Mouse (Mus musculus) neural tube, embryonic 14.5 days (tissue): Measurements from ENCODE around the gene Sart1. TPM values are rescaled to one million over a fixed set of nuclear protein-coding genes. Genes with fewer than 3 reads are reported as not detected.

Experiments
- ATAC-seq: fragments of 200-750 bp; cut with Nextera tagmentation; 2 replicates; pipeline ENCODE4 v1.8.0; 2017; ENCODE audit warnings: low read depth, mild to moderate bottlenecking, moderate TSS enrichment, moderate library complexity
- H3K27ac ChIP-seq: fragments of 300-500 bp; sonication (generic); 2 replicates; pipeline ENCODE4 v1.5.1; 2014; ENCODE audit warnings: low read depth, mild to moderate bottlenecking, control low read depth, low read length, moderate library complexity, mixed read lengths
- H3K27me3 ChIP-seq: fragments of 300-500 bp; sonication (generic); 2 replicates; pipeline ENCODE4 v1.6.1; 2014; ENCODE audit warnings: low read length; ENCODE audit not compliant: control insufficient read depth, insufficient read depth
- H3K36me3 ChIP-seq: fragments of 300-500 bp; sonication (generic); 2 replicates; pipeline ENCODE4 v1.6.1; 2014; ENCODE audit warnings: low read length, mixed read lengths; ENCODE audit not compliant: control insufficient read depth, insufficient read depth
- H3K4me1 ChIP-seq: fragments of 300-500 bp; sonication (generic); 2 replicates; pipeline ENCODE4 v1.6.1; 2014; ENCODE audit warnings: low read length; ENCODE audit not compliant: control insufficient read depth, insufficient read depth
- H3K4me2 ChIP-seq: fragments of 300-500 bp; sonication (generic); 2 replicates; pipeline ENCODE4 v1.6.1; 2014; ENCODE audit warnings: mild to moderate bottlenecking, low read depth, low read length, control low read depth
- H3K4me3 ChIP-seq: fragments of 300-500 bp; sonication (generic); 2 replicates; pipeline ENCODE4 v1.5.1; 2014; ENCODE audit warnings: low read depth, low read length, control low read depth, mixed read lengths
- H3K9ac ChIP-seq: fragments of 300-500 bp; sonication (generic); replicated peaks from 2 replicates; pipeline ENCODE4 v1.6.1; 2014; ENCODE audit warnings: low read depth, mild to moderate bottlenecking, control low read depth, low read length, mixed read lengths
- H3K9me3 ChIP-seq: fragments of 300-500 bp; sonication (generic); 2 replicates; pipeline ENCODE4 v1.6.1; 2016; ENCODE audit warnings: low read length; ENCODE audit not compliant: control insufficient read depth
- whole genome bisulfite sequencing: fragments of 180-500 bp; shearing (Covaris S2); extraction: QIAGEN DNeasy Blood & Tissue Kit; methylation state at CpG from one replicate; pipeline ENCODE4 v1.1.7; 2014; 5-methylcytosine and 5-hydroxymethylcytosine counted together
- polyA plus RNA-seq: library from polyadenylated mRNA; unstranded; fragments of >200 nt; fragmentation: Nextera tagmentation; extraction: Ambion mirVana; gene quantifications from 2 replicates; pipeline ENCODE4 v1.2.1, GENCODE M21; 2014

Sart1 gene
- polyA plus RNA-seq, 1 experiment from 2014 or later: 55.6 TPM

DNA sequence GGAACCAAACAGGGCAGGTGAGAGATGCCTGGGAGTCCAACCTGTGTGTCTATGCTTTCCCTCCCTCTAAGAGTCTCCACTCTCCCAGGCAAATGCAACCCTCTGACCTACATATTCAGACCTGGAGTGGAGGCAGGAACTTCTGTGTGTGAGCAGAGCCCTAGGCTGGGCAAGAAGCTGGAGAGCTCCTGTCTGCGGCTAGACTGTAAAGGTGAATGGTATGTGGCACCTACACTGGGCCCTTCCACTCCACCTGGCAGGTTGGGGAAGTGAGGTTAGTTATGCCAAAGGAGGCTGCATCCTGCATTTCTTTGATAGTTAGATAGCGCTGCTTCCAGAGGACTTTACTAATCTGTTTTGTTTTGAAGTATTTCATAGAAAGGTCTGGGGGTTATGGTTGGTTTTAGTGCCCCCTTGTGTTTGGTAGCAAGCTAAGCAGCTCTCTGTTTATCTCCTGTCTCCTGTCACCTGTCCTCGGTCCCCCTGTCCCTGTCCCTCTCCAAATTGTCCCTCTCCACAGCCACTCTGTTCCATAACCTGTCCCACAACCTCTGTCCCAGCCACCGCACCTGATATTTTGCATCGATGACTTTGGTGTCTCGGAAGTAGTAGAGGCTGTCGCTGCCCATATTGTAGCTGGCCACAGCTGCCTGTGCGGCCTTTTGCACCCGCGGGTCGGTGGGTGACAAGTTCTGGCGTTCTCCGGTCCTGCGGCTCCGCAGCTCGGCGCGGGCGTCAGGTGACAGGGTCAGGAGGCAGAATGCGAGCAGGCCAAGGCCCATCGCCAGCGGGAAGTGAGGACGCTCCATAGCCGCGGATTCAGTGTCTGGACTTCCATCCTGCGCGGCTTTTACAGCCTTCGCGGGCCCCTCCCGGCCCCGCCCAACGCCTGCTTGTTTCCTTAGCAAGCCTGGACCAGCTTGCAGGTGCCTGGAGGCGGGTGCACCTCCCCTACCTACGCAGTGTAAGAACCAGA is 39.7 kb downstream of the Sart1 start:
- H3K36me3 ChIP-seq: no peaks in the 10 kb centered on the region
- H3K4me1 ChIP-seq: no peaks in the 10 kb centered on the region
- H3K9me3 ChIP-seq: no peaks in the 10 kb centered on the region
- H3K4me2 ChIP-seq: peak overlapping the region; percentile 64
- ATAC-seq: 0 out of 2 replicates have a peak, but pooled peaks have one; percentile 49
- WGBS: 7% methylated on average over 34 of the region's 34 CpGs
- H3K27ac ChIP-seq: no peak overlapping the region
- H3K4me3 ChIP-seq: peak overlapping the region; percentile 32
- peak overlapping the region; percentile 53 for H3K9ac ChIP-seq
- H3K27me3 ChIP-seq: no peaks in the 10 kb centered on the region

- WGBS: 86% methylated on average over 6 of the region's 6 CpGs
- Histone ChIP-seq H3K4me1 (no peaks in the 10 kb centered on the region), H3K9me3 (no peaks in the 10 kb centered on the region)
These were observed 40.4 kb downstream of the Sart1 start for GRCm38 (mm10) chr19:5348064-5348463.

DNA sequence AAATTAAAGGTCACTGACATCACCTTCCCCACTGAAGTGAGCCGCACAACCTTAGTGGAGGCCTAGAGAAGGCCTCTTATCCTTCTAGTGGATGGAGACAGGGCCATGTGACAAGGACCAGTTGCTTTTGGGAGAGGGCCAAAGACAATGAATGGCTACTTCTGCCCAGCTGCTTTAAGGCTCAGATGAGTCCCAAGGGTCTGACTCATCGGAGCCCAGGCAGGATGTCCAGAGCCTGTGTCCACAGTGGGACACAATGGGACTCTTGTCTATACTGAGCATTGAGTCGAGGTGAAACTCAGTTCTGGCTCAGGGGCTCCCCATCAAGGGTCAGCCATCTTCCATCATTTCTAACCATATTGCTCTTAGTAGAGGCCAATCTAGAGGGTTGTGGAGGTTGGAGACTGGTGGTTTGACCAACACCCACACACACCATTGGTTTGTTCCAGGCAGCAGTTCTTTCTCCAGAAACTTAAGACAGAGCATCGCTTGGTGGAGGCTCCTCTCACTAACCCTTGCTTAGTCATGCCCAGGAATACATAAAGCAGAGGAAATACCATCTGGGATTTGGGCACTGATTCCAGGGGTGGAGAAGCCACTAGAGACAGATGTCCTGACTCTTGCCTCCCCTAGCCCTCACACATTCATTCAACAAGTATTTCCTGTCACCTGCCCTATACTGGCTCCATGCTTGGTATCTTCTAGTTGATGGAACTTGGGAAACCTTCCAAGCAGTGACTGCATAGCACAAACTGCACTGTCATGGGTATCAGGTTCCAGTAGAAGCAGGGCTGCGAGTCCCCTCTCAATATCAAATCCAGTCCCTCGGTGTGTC is 43.0 kb downstream of the Sart1 start:
- no peaks in the 10 kb centered on the region for H3K9me3 ChIP-seq
- H3K9ac ChIP-seq: no peak overlapping the region
- no peak overlapping the region for H3K4me3 ChIP-seq
- H3K27me3 ChIP-seq: no peaks in the 10 kb centered on the region
- no peaks in the 10 kb centered on the region for H3K4me1 ChIP-seq
- H3K36me3 ChIP-seq: no peaks in the 10 kb centered on the region
- ATAC-seq: no peak
- H3K27ac ChIP-seq: no peak overlapping the region
- 80% methylated on average over 6 of the region's 6 CpGs for WGBS
- H3K4me2 ChIP-seq: no peak overlapping the region

More at GRCm38 (mm10) chr19:5348064-5348463, 40.4 kb downstream of the Sart1 start:
- Histone ChIP-seq H3K4me2 (no peak overlapping the region), H3K27me3 (no peaks in the 10 kb centered on the region), H3K36me3 (no peaks in the 10 kb centered on the region), H3K27ac (no peak overlapping the region), H3K4me3 (no peak overlapping the region), H3K9ac (no peak overlapping the region)
- no peak for ATAC-seq

- Histone ChIP-seq H3K9ac (no peak overlapping the region), H3K4me3 (no peak overlapping the region), H3K4me1 (no peaks in the 10 kb centered on the region), H3K27me3 (no peaks in the 10 kb centered on the region), H3K36me3 (no peaks in the 10 kb centered on the region), H3K9me3 (no peaks in the 10 kb centered on the region), H3K4me2 (no peak overlapping the region), H3K27ac (no peak overlapping the region)
- WGBS: 92% methylated on average over 7 of the region's 7 CpGs
- no peak for ATAC-seq
These were observed 47.1 kb downstream of the Sart1 start for GRCm38 (mm10) chr19:5341360-5341759.

DNA sequence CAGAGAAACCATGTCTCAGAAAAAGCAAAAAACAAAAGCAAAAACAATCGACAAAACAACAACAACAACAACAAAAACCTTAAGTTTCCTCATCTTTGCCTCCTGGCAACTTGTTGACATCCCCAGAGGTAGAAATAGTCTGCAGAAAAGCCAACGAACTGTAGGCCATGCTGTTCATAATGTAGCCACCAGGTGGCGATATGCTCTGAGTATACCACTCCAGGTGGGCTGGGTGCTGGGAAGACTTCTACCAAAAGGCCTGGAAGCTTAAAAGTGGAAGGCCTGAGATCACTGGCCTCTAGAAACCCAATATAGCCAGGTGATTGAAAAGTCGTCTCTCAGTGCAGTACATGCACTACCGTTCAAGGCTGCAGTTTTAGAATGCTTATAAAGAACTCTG is 50.5 kb downstream of the Sart1 start:
- no peaks in the 10 kb centered on the region for H3K9me3 ChIP-seq
- no peak for ATAC-seq

GRCm38 (mm10) chr19:5335441-5335840 is 53.1 kb downstream of the Sart1 start, which contains the start of gene Catsper1:
Catsper1 (plus strand) TSS chr19:5335741.
- Histone ChIP-seq H3K4me1 (no peaks in the 10 kb centered on the region), H3K27me3 (no peaks in the 10 kb centered on the region), H3K9ac (no peak within 1 kb of the TSS), H3K4me3 (no peak within 1 kb of the TSS), H3K4me2 (no peak within 1 kb of the TSS), H3K9me3 (no peaks in the 10 kb centered on the region), H3K36me3 (no peaks in the 10 kb centered on the region), H3K27ac (no peak within 1 kb of the TSS)
- WGBS: 89% methylated on average over 6 of the region's 6 CpGs
- no peak for ATAC-seq

More for the DNA sequence above, 50.5 kb downstream of the Sart1 start:
- no peaks in the 10 kb centered on the region for H3K4me1 ChIP-seq
- no peak overlapping the region for H3K27ac ChIP-seq
- H3K4me2 ChIP-seq: no peak overlapping the region
- H3K9ac ChIP-seq: no peak overlapping the region
- H3K27me3 ChIP-seq: no peaks in the 10 kb centered on the region
- 21% methylated on average over 5 of the region's 5 CpGs for WGBS
- no peaks in the 10 kb centered on the region for H3K36me3 ChIP-seq
- no peak overlapping the region for H3K4me3 ChIP-seq

GRCm38 (mm10) chr19:5334741-5335140 is 53.8 kb downstream of the Sart1 start:
- Histone ChIP-seq H3K4me2 (no peak overlapping the region), H3K9ac (no peak overlapping the region), H3K4me3 (no peak overlapping the region), H3K4me1 (no peaks in the 10 kb centered on the region), H3K27ac (no peak overlapping the region), H3K36me3 (no peaks in the 10 kb centered on the region), H3K9me3 (no peaks in the 10 kb centered on the region), H3K27me3 (no peaks in the 10 kb centered on the region)
- 83% methylated on average over 5 of the region's 5 CpGs for WGBS
- ATAC-seq: no peak

- H3K9ac ChIP-seq: no peak overlapping the region
- H3K27me3 ChIP-seq: no peaks in the 10 kb centered on the region
- H3K4me3 ChIP-seq: no peak overlapping the region
- WGBS: 73% methylated on average over 19 of the region's 19 CpGs
- H3K4me2 ChIP-seq: no peak overlapping the region
- no peak for ATAC-seq
- H3K27ac ChIP-seq: no peak overlapping the region
- H3K36me3 ChIP-seq: no peaks in the 10 kb centered on the region
- no peaks in the 10 kb centered on the region for H3K9me3 ChIP-seq
- H3K4me1 ChIP-seq: no peaks in the 10 kb centered on the region
These were observed 60.5 kb downstream of the Sart1 start for GRCm38 (mm10) chr19:5327970-5328369.
